Mouse (Mus musculus) layer of hippocampus, adult 9-11 months (tissue): ENCODE measurements around the gene Brd9.
"Not testable (repeated sequence)": the region's sequence is repeated elsewhere in the genome, so short reads cannot be mapped to it uniquely, and the experiment has no call there.

Source experiments
- DNase-seq: peaks from one replicate; pipeline ENCODE4 v3.0.0; 2022

The Brd9 gene

GRCm38 (mm10) chr13:73991267-73991666 lies 53.7 kb downstream of the Brd9 start:
- DNase-seq = no peak

GRCm38 (mm10) chr13:73996456-73996855 lies 58.8 kb downstream of the Brd9 start:
- DNase-seq = no peak

- DNase-seq = no peak
Measured at GRCm38 (mm10) chr13:74000519-74000918, 62.9 kb downstream of the Brd9 start.

- no peak for DNase-seq
Measured at GRCm38 (mm10) chr13:74000961-74001360, 63.4 kb downstream of the Brd9 start.

DNA sequence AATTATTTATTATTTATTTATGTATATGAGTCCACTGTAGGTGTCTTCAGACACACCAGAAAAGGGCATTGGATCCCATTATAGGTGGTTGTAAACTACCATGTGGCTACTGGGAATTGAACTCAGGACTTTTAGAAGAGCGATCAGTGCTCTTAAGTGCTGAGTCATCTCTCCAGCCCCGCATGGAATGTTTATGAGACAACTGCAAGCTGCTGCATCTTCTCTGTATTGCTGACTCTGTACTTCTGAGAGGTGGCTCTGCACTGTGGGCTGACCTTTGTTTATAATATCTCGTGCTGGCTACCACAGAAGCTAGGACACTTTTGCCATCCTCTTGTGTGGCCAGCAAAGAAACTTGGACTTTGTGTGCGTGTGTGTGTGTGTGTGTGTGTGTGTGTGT lies 63.9 kb downstream of the Brd9 start:
- no peak for DNase-seq

DNA sequence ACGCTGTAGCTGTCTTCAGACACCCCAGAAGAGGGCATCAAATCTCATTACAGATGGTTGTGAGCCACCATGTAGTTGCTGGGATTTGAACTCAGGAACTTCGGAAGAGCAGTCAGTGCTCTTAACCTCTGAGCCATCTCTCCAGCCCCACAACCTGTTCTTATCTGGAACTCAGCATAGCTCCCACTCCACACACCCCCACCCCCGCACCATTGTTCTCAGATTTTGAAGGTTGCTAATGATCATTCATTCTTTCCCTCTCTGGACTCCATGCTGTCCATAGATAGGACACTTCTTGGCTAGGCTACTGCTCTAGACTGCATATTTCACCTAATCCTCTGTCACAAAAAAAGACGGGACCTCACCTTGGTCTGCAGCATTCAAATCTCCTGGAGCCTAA lies 69.3 kb downstream of the Brd9 start:
- DNase-seq = not testable (repeated sequence)

DNA sequence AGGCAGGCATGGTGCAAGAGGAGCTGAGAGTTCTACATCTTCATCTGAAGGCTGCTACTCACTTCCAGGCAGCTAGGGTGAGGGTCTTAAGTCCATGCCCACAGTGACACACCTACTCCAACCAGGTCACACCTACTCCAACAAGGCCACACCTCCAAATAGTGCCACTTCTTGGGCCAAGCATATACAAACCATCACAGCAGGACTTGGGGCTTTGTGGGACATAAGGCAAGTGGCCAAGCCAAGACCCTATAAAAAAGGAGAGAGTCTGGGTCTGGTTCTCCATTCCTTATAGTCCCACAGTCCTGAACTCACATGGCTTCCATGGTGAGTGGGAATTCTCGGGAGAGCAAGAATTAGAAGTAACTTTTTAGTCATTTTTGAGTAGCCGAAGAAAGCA lies 70.6 kb downstream of the Brd9 start:
- not testable (repeated sequence) for DNase-seq

- DNase-seq = peak; percentile 97
Measured at GRCm38 (mm10) chr13:74008948-74009718, 71.5 kb downstream of the Brd9 start, which contains the start of gene Tppp. Gene Tppp, plus strand, starts transcription at chr13:74009407.

DNA sequence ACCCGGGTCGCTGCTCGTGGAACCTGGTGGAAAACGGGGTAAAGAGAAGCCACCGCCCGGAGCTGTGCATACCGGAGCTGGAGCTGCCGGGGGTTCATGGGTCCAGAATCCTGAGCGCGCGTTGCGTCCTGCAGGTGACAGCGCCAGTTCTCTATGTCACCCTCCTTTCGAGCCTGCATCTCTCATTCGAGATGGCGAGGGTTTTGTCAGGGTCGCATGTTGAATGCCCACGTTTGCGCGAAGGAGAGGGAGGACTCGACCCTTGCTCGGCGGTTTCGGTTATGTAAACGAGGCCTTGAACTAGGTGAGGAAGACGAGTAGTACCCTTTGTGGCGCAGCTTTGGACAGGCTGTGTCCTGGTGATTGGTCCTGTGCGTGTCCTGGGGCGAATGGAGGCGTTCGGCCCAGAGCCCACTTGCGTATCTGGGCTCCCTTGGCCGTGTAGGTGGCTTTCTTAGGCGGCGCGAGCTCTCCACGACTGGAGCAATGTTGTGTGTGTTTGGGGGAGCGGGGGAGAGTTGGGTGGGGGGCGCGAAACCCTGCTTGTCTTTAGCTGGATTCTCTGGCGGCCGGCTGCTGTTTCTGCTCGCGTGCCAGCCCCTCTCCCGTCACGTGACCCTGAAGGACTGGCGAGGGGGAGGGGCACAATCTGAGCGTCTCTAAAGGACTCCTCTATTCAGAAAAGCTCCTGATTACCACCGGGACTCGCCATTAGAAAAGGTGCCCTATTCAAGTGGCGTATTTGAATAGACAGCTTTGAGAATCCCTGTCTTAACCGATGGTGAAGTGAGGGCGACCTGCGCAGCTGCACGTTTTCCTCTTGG lies 72.4 kb downstream of the Brd9 start:
- DNase-seq = peak; percentile 88
